Mouse (Mus musculus): ENCODE data around the gene Zbtb9. TPM values are rescaled to one million over a fixed set of nuclear protein-coding genes. Genes with fewer than 3 reads are reported as not detected.
"Not testable (repeated sequence)": the region's sequence is repeated elsewhere in the genome, so short reads cannot be mapped to it uniquely, and the experiment has no call there.

Gene Zbtb9
- polyA plus RNA-seq (2016; fragmentation: Nextera tagmentation; extraction: Ambion mirVana), result 17.6 and 19.4 TPM in 2 replicates

- WGBS, result under 1% methylated on average over 74 of the region's 75 CpGs
- no peaks in the 10 kb centered on the region for H3K27me3 ChIP-seq (replicated peaks)
- ATAC-seq (ENCODE audit: low FRiP score, low read depth), result peak; percentile 98
- peaks cover 42% of the 10 kb centered on the region for H3K36me3 ChIP-seq
- peak within 1 kb of the TSS; percentile 97 for H3K4me2 ChIP-seq (replicated peaks)
- H3K9ac ChIP-seq, result peak within 1 kb of the TSS; percentile 84
- H3K4me3 ChIP-seq, result peak within 1 kb of the TSS; percentile 86
- H3K27ac ChIP-seq, result peak within 1 kb of the TSS; percentile 59; the same call in 1 of the 2 replicates
- no peaks in the 10 kb centered on the region for H3K9me3 ChIP-seq
- peaks cover 48% of the 10 kb centered on the region for H3K4me1 ChIP-seq
Observed at GRCm38 (mm10) chr17:26972703-26973574, at the start of gene Zbtb9. Gene Zbtb9 (plus strand): TSS chr17:26973167.

GRCm38 (mm10) chr17:26925414-26925813, 47.6 kb upstream of the Zbtb9 start:
- Histone ChIP-seq H3K36me3 (peaks cover 32% of the 10 kb centered on the region), H3K9ac (0 out of 2 replicates have a peak overlapping the region, but pooled peaks have one; percentile 17)
- not testable (repeated sequence) for H3K27me3 ChIP-seq (replicated peaks); H3K4me3 ChIP-seq; H3K4me2 ChIP-seq (replicated peaks); H3K4me1 ChIP-seq; H3K27ac ChIP-seq; ATAC-seq (ENCODE audit: low FRiP score, low read depth); H3K9me3 ChIP-seq
- 96% methylated on average over 9 of the region's 9 CpGs for WGBS

- ATAC-seq (ENCODE audit: low FRiP score, low read depth); H3K27me3 ChIP-seq (replicated peaks); H3K4me3 ChIP-seq; H3K9me3 ChIP-seq; H3K9ac ChIP-seq; H3K27ac ChIP-seq; H3K4me2 ChIP-seq (replicated peaks): not testable (repeated sequence)
- peaks cover 34% of the 10 kb centered on the region for H3K36me3 ChIP-seq
- H3K4me1 ChIP-seq, result peaks cover 14% of the 10 kb centered on the region
- WGBS, result 66% methylated on average over 7 of the region's 7 CpGs
Observed at GRCm38 (mm10) chr17:26931795-26932194, 41.2 kb upstream of the Zbtb9 start.

GRCm38 (mm10) chr17:26932839-26933398, 40.0 kb upstream of the Zbtb9 start, which contains the start of gene Phf1:
Gene Phf1 (plus strand): TSS chr17:26933052.
- Histone ChIP-seq H3K27ac (peak within 1 kb of the TSS; percentile 59; the same call in 1 of the 2 replicates), H3K9me3 (no peaks in the 10 kb centered on the region), H3K4me2 (replicated peaks) (peak within 1 kb of the TSS; percentile 91), H3K9ac (peak within 1 kb of the TSS; percentile 77), H3K36me3 (peaks cover 35% of the 10 kb centered on the region), H3K27me3 (replicated peaks) (no peaks in the 10 kb centered on the region), H3K4me1 (peaks cover 19% of the 10 kb centered on the region), H3K4me3 (peak within 1 kb of the TSS; percentile 66)
- WGBS, result under 1% methylated on average over 43 of the region's 43 CpGs
- peak; percentile 85 for ATAC-seq (ENCODE audit: low FRiP score, low read depth)

GRCm38 (mm10) chr17:26933419-26933818, 39.5 kb upstream of the Zbtb9 start:
- peak; percentile 26 for ATAC-seq (ENCODE audit: low FRiP score, low read depth)
- peaks cover 24% of the 10 kb centered on the region for H3K4me1 ChIP-seq
- peak overlapping the region; percentile 59; the same call in 1 of the 2 replicates for H3K27ac ChIP-seq
- peak overlapping the region; percentile 77 for H3K9ac ChIP-seq
- peaks cover 34% of the 10 kb centered on the region for H3K36me3 ChIP-seq
- H3K4me2 ChIP-seq (replicated peaks), result peak overlapping the region; percentile 91
- H3K27me3 ChIP-seq (replicated peaks), result no peaks in the 10 kb centered on the region
- 15% methylated on average over 13 of the region's 13 CpGs for WGBS
- H3K4me3 ChIP-seq, result peak overlapping the region; percentile 66
- H3K9me3 ChIP-seq, result no peaks in the 10 kb centered on the region

GRCm38 (mm10) chr17:26933885-26934827, 38.8 kb upstream of the Zbtb9 start:
- Histone ChIP-seq H3K4me2 (replicated peaks) (peak overlapping the region; percentile 91), H3K36me3 (peaks cover 29% of the 10 kb centered on the region), H3K9ac (no peak overlapping the region), H3K27me3 (replicated peaks) (no peaks in the 10 kb centered on the region), H3K9me3 (no peaks in the 10 kb centered on the region), H3K4me1 (peaks cover 29% of the 10 kb centered on the region), H3K27ac (no peak overlapping the region), H3K4me3 (peak overlapping the region; percentile 66)
- ATAC-seq (ENCODE audit: low FRiP score, low read depth), result no peak
- WGBS, result 85% methylated on average over 16 of the region's 16 CpGs

- Histone ChIP-seq H3K36me3 (peaks cover 28% of the 10 kb centered on the region), H3K4me2 (replicated peaks) (no peak overlapping the region), H3K4me3 (no peak overlapping the region), H3K27me3 (replicated peaks) (no peaks in the 10 kb centered on the region), H3K4me1 (peaks cover 33% of the 10 kb centered on the region), H3K27ac (no peak overlapping the region), H3K9ac (no peak overlapping the region), H3K9me3 (no peaks in the 10 kb centered on the region)
- 93% methylated on average over 9 of the region's 9 CpGs for WGBS
- no peak for ATAC-seq (ENCODE audit: low FRiP score, low read depth)
Observed at GRCm38 (mm10) chr17:26935027-26935426, 37.9 kb upstream of the Zbtb9 start.

- WGBS, result 84% methylated on average over 12 of the region's 12 CpGs
- Histone ChIP-seq H3K9ac (no peak overlapping the region), H3K27ac (no peak overlapping the region), H3K4me1 (peaks cover 46% of the 10 kb centered on the region), H3K4me3 (no peak overlapping the region), H3K27me3 (replicated peaks) (no peaks in the 10 kb centered on the region), H3K4me2 (replicated peaks) (no peak overlapping the region; the same call in 1 of the 2 replicates), H3K9me3 (no peaks in the 10 kb centered on the region), H3K36me3 (peaks cover 28% of the 10 kb centered on the region)
- no peak for ATAC-seq (ENCODE audit: low FRiP score, low read depth)
Observed at GRCm38 (mm10) chr17:26936453-26936852, 36.5 kb upstream of the Zbtb9 start.

- 91% methylated on average over 15 of the region's 15 CpGs for WGBS
- H3K9ac ChIP-seq, result no peak overlapping the region
- H3K4me2 ChIP-seq (replicated peaks), result 0 out of 2 replicates have a peak overlapping the region, but pooled peaks have one; percentile 96
- ATAC-seq (ENCODE audit: low FRiP score, low read depth), result no peak
- peaks cover 53% of the 10 kb centered on the region for H3K4me1 ChIP-seq
- H3K27me3 ChIP-seq (replicated peaks), result no peaks in the 10 kb centered on the region
- H3K27ac ChIP-seq, result no peak overlapping the region
- H3K36me3 ChIP-seq, result peaks cover 28% of the 10 kb centered on the region
- H3K4me3 ChIP-seq, result no peak overlapping the region
- H3K9me3 ChIP-seq, result no peaks in the 10 kb centered on the region
Observed at GRCm38 (mm10) chr17:26936921-26937695, 35.9 kb upstream of the Zbtb9 start.

GRCm38 (mm10) chr17:26937883-26938695, 34.9 kb upstream of the Zbtb9 start:
- peak overlapping the region; percentile 60 for H3K9ac ChIP-seq
- no peaks in the 10 kb centered on the region for H3K27me3 ChIP-seq (replicated peaks)
- no peak overlapping the region for H3K27ac ChIP-seq
- H3K36me3 ChIP-seq, result peaks cover 28% of the 10 kb centered on the region
- H3K4me3 ChIP-seq, result peak overlapping the region; percentile 47
- H3K4me1 ChIP-seq, result peaks cover 54% of the 10 kb centered on the region
- H3K9me3 ChIP-seq, result no peaks in the 10 kb centered on the region
- ATAC-seq (ENCODE audit: low FRiP score, low read depth), result no peak
- peak overlapping the region; percentile 96 for H3K4me2 ChIP-seq (replicated peaks)
- 65% methylated on average over 16 of the region's 16 CpGs for WGBS

Measured in neural tube, embryonic 12.5 days (tissue).